In the genomic region with DNA sequence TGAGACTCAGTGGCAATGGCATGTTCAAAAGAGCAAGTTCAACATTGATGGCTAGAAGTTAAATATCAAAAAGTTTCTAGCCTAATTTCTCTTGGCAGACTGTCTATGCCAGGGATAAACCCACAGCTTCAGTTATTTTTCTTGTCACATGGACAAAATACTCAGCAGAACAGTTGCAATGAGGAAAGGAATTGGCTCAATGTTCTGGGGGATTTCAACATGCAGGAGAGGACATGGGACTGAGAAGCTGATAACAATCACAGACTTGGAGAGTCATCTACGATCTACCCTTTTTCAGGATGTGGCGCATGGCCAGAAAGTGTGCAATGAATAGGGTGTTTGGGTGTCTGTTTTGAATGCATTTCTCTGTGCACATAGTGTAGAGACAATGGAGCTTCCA, we compare ENCODE assay signal across 21 mouse cellular contexts.
"Had no signal": no experiment of that assay in that cellular context is flagged by ENCODE, and none has a peak within 500 bp of the region (broad histone marks: within the 10 kb centered on the region; RNA-seq: fewer than 3 reads in every experiment).

No protein-coding gene starts in this region.

- DNase-seq: kidney, adult 2 months; kidney, postnatal 25 days; layer of hippocampus, adult 9-11 months; liver; liver, embryonic 13.5 days; midbrain, embryonic 14.5 days; right cerebral cortex, adult 18-20 months; right cerebral cortex, postnatal 14 days; right cerebral cortex, postnatal 4 days; thymus, adult 2 months; thymus, postnatal 14 days; thymus, postnatal 4 days had no signal

- H3K4me2 ChIP-seq: limb, embryonic 13.5 days; liver, embryonic 13.5 days; midbrain, embryonic 11.5 days; neural tube, embryonic 12.5 days; neural tube, embryonic 15.5 days had no signal

- ATAC-seq: intestine, postnatal 0 days had no signal

- H3K36me3 ChIP-seq: limb, embryonic 10.5 days; limb, embryonic 13.5 days; liver, embryonic 13.5 days; neural tube, embryonic 12.5 days; neural tube, embryonic 15.5 days had no signal

- H3K27me3 ChIP-seq: limb, embryonic 13.5 days; liver, embryonic 13.5 days; megakaryocyte, embryonic 14.5 days; neural tube, embryonic 12.5 days; neural tube, embryonic 15.5 days had no signal

- H3K4me1 ChIP-seq: limb, embryonic 10.5 days; limb, embryonic 13.5 days; liver, embryonic 13.5 days; megakaryocyte, embryonic 14.5 days; neural tube, embryonic 15.5 days had no signal

- H3K9me3 ChIP-seq: limb, embryonic 10.5 days; limb, embryonic 13.5 days; liver, embryonic 13.5 days; neural tube, embryonic 12.5 days; neural tube, embryonic 15.5 days had no signal

- H3K27ac ChIP-seq: kidney, postnatal 0 days; layer of hippocampus, adult 2 months; limb, embryonic 10.5 days; limb, embryonic 13.5 days; liver, embryonic 13.5 days; neural tube, embryonic 12.5 days; neural tube, embryonic 15.5 days had no signal

- H3K4me3 ChIP-seq: layer of hippocampus, adult 2 months; limb, embryonic 10.5 days; limb, embryonic 13.5 days; liver, embryonic 13.5 days; megakaryocyte, embryonic 14.5 days; neural tube, embryonic 12.5 days; neural tube, embryonic 15.5 days had no signal

- H3K9ac ChIP-seq: limb, embryonic 13.5 days; liver, embryonic 13.5 days; neural tube, embryonic 12.5 days; neural tube, embryonic 15.5 days had no signal
